Mouse (Mus musculus) retina, postnatal 1 day (tissue): ENCODE results near the gene Wbp2nl.

ENCODE experiments used
- DNase-seq: peaks from one replicate; pipeline ENCODE4 v3.0.0-alpha.2; 2012

Wbp2nl gene

GRCm38 (mm10) chr15:82322195-82322594, 23.4 kb downstream of the Wbp2nl start:
- no peak for DNase-seq

DNA sequence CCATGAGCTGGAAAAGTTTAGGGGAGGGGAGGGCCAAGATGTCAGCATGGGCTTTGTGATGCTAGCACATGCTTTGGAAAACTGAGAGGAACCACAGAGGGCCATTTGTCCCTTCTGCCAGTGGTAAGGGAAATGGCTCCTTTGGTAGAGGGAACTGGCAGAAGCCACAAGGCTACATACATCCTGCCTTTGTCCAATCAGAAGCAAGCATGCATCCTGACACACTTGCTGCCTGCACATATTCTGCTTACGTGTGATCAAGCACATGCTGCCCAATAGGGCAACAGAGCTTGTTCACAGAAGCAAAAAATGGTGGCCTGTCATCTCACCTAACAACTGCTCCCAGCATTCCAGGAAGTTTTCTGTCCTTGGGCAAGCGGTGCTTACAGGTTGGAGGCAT, 26.6 kb downstream of the Wbp2nl start:
- no peak for DNase-seq

DNA sequence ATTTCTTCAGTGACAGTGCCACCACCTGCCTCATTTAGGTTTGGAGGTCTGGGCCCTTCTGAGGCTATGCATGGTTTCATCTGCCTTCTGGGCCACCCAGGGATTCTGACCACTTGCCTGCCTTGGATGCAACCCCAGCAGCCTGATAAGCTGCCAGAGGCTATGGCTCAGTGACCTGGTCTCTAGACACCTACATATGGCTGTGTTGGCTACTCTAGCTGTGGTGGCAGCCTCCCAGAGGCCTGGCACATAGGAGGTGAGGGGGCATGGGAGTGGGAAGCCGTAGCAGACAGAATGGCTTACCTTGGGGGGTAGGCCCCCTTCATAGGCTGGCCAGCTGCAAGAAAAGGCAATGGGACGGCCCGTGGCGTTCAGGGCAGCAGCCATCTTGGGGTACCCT, 36.4 kb downstream of the Wbp2nl start:
- no peak for DNase-seq

DNA sequence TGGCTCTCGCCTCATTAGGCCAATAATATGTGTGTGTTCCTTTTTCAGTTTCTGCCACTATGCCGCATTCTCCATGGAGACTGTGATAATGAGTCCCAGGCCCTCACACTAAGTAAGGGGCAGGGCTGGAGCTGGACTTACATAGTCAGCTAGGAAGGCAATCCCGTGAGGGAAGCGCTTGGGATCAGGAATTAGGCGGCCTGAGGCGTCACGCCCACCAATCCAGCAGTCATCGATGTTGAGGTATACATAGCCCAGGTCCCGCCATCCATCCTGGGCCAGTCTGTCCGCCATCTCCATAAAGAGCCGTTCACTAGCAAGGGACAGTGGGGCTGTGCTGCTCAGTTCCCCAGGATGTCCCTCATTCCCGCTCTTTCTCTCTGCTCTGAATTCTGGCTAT, 37.9 kb downstream of the Wbp2nl start:
- no peak for DNase-seq

- no peak for DNase-seq
Measured at GRCm38 (mm10) chr15:82337875-82338274, 39.1 kb downstream of the Wbp2nl start.

GRCm38 (mm10) chr15:82338593-82339112, 39.9 kb downstream of the Wbp2nl start, which contains the start of the genes Naga, Pheta2 and Smdt1:
Gene Naga, minus strand, starts transcription at chr15:82338925.
Gene Pheta2, plus strand, starts transcription at chr15:82338942.
Gene Smdt1, plus strand, starts transcription at chr15:82338959.
- peak; percentile 98 for DNase-seq

DNA sequence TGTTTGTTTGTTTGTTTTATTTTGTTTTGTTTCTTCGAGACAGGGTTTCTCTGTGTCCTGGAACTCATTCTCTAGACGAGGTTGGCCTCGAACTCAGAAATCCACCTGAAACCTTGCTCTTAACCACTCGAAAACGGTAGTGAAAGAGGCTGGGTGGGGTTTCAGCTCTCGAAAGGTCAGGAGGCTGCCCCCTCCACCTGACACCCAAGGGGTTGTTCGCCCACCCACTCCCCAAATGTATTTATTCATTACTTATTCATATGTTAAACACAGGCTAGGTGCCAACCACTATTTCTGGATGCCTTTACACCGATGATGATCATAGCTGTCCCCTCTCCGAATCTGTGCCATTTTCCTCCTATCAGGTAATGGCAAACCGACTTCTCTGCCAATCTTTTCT, 40.4 kb downstream of the Wbp2nl start:
- DNase-seq = no peak

- no peak for DNase-seq
Measured at GRCm38 (mm10) chr15:82339634-82340254, 41.0 kb downstream of the Wbp2nl start.

- no peak for DNase-seq
Measured at GRCm38 (mm10) chr15:82340414-82341035, 41.8 kb downstream of the Wbp2nl start.

- DNase-seq = peak; percentile 57
Measured at GRCm38 (mm10) chr15:82341036-82341501, 42.3 kb downstream of the Wbp2nl start.

DNA sequence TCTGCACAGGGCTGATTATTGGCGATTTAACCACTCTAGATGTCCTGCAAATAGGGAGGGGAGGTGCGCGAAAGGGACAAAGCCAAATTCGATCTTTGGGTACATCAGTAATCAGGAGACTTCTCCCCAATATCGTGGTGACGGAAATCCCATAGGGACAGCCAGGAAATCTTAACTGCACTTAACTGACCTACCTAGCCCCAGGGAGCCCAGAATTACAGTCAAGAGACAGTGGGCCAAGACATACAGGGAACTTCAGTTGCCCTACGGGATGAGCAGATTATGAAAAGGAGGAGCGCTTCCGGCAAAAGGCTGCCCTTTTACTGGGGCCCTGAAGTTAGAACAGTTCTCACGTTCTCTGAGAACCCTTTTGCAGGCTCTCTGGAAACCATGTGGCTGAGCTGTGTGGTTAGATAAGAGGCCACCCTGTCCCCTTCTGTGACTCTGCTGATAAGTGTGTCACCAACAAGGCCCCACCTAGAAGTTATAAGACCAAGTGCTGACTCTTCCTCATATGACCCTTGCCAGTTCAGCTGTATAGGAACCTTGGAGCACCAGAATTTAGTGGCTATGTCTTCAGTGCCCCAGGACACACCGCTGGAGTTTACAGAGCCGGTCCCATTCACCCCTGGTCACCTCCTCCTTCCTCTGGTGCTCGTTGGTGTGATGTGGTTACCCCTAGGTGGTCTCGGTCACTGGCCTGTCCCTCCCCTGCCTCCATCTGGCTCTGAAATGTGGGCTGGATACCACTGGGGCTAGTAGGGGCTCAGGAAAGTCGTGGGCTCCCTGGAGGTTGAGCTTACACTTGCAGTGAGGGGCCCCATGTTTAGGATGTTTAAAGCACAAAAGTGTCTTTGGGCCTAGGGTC, 43.2 kb downstream of the Wbp2nl start:
- DNase-seq = no peak

- DNase-seq = no peak
Measured at GRCm38 (mm10) chr15:82342543-82342935, 43.8 kb downstream of the Wbp2nl start.

- no peak for DNase-seq
Measured at GRCm38 (mm10) chr15:82343368-82344287, 44.9 kb downstream of the Wbp2nl start.

GRCm38 (mm10) chr15:82344971-82345370, 46.2 kb downstream of the Wbp2nl start:
- DNase-seq = no peak

GRCm38 (mm10) chr15:82345820-82346470, 47.2 kb downstream of the Wbp2nl start:
- peak; percentile 99 for DNase-seq

DNA sequence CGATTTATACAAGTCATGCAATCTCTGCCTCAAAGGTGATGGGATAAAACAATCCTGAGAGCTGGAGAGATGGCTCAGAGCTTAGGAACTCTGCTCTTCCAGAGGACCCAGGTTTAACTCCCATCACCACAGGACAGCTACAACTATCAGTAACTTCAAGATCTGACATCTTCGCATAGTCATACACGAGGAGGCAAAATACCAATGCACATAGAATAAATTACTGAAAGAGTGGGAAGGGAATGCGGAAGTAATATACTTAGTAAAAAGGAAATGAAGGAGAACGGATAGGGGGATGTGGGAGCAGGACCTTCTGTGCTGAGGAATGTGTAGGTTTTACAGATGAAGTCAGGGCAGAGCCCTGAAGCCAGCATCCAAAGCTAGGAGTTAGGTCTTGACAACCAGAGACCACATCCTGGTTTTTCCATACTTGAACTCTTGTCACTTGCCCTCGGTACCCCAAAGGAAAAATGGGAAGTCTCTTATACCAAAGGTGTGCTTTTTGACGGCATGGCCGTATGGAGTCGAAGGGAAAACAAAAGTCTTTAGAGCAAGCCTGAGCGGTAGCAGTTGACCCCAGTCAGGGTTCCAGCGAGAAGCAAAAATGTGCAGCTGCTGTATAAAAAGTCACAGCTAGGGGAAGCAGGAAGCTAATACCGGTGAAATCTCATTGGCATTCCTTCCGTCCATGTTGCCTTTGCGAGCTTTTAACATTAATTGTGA, 48.0 kb downstream of the Wbp2nl start:
- no peak for DNase-seq

GRCm38 (mm10) chr15:82347303-82347676, 48.5 kb downstream of the Wbp2nl start:
- no peak for DNase-seq

GRCm38 (mm10) chr15:82347852-82348251, 49.1 kb downstream of the Wbp2nl start:
- no peak for DNase-seq

DNA sequence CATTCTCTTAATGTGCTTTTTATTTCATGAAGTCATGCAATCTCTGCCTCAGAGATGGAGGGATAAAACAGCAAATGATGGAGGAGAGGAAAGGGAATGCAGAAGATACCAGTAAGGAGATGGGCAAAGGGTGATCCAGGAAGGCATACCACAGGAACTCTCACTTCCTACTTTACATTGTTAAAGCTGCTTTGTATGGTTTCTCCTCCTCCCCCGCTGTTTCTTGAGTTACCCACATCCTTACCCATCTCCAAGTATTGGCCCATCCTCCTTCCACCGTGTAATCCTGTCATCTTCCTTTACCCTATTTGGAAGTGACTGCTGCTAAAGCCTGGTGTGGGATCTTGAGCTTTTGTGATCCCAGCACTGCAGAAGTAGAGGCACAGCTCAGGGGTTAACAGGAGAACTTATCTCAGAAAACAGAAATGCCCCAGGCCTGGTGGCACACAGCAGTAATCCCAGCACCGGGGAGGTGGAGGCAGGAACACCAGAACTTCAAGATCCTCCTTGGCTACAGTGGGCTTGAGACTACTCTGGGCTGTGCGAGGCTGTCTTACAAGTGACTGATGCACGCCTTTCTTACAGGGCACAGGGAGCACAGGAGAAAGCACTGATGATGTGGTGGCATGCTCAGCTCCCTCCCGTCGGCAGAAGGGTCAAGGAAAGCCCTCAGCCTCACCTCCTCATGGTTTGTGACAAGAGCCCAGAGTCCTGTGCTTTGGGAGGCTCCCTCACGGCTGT, 49.7 kb downstream of the Wbp2nl start:
- DNase-seq = no peak

GRCm38 (mm10) chr15:82348999-82349341, 50.2 kb downstream of the Wbp2nl start:
- no peak for DNase-seq
